Mouse (Mus musculus) 3134 (cell line): ENCODE results near the gene Vmn1r227.

Source experiments
- DNase-seq: peaks from one replicate; pipeline ENCODE4 v3.0.0-alpha.2; 2011; ENCODE audit warnings: low spot score; ENCODE audit not compliant: insufficient read length; ENCODE audit errors: extremely low read depth

The Vmn1r227 gene

DNA sequence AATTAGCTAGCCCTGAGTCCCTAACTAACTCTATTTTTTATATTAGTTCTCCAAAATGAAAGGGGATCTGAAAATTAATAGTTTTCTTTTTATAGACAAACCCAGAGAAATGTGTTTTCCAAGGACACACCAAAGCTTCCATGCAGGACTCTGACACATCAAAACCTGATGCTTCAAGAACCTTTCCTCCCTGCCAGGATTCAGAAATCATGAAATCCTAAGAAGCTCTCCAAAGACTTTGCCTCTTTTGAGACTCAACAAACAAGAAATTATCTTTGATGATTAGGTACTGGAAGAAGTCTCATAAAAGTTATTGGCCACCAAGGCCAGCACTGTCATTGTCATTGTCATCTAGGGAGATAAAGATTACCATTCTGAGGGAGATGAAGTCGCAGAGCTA is at the start of gene Vmn1r227:
TSS of gene Vmn1r227 (plus strand) at position 301 of the 400 bp plus-strand sequence.
- no peak for DNase-seq

- no peak for DNase-seq
Measured at GRCm38 (mm10) chr17:20682543-20682942, 47.1 kb upstream of the Vmn1r227 start, which contains the start of gene Vmn1r226. Gene Vmn1r226 (plus strand): TSS chr17:20682843.

GRCm38 (mm10) chr17:20786057-20786456 is 56.4 kb downstream of the Vmn1r227 start, which contains the start of gene Vmn1r228:
Gene Vmn1r228 (minus strand): TSS chr17:20786157.
- no peak for DNase-seq
